Mouse (Mus musculus): ENCODE results near the gene Sp2. TPM values are rescaled to one million over a fixed set of nuclear protein-coding genes. Genes with fewer than 3 reads are reported as not detected.
A peak's percentile ranks its signal among the peaks of the same experiment; 100 is the strongest.

Gene Sp2
- total and polyA plus RNA-seq, 3 experiments, result 1.1 to 21.0 (median 2.8) TPM

GRCm38 (mm10) chr11:97030426-97030825, 47.7 kb upstream of the Sp2 start:
- H3K27ac ChIP-seq (ENCODE audit: insufficient read depth, low read depth), result no peak overlapping the region
- in situ Hi-C loops (cut with MboI; ENCODE audit: low pct_ligation_motif_present, low pct_unique_long_range_greater_than_20kb, low sequenced_read_pairs), result no loop called here

GRCm38 (mm10) chr11:97029686-97030417, 47.1 kb upstream of the Sp2 start, which contains the start of gene Scrn2:
Gene Scrn2 (plus strand): TSS chr11:97029938.
- H3K27me3 ChIP-seq (replicated peaks), result no peaks in the 10 kb centered on the region
- peaks cover 6 to 30% of the 10 kb centered on the region in 2 experiments; a peak in 2 of 4 replicates for H3K4me1 ChIP-seq (ENCODE audit: control insufficient read depth in 1 of 2, insufficient read depth in 2 of 2)
- peaks cover 21 to 42% of the 10 kb centered on the region in 2 experiments for H3K36me3 ChIP-seq (replicated peaks in 1 of 2; ENCODE audit: control insufficient read depth in 1 of 2, insufficient read depth in 1 of 2, low read length in 1 of 2)
- H3K9me3 ChIP-seq (replicated peaks; ENCODE audit: low read length), result no peaks in the 10 kb centered on the region
- DNase-seq (ENCODE audit: extremely low read depth), result peak; percentile 94
- 0 out of 2 replicates have a peak, but pooled peaks cover under 1% of the 10 kb centered on the region for H3K79me2 ChIP-seq (replicated peaks; ENCODE audit: control insufficient read depth, extremely low read depth, insufficient read depth, poor library complexity, severe bottlenecking)
- in situ Hi-C loops (cut with MboI; ENCODE audit: low pct_ligation_motif_present, low pct_unique_long_range_greater_than_20kb, low sequenced_read_pairs), result no loop called here
- peak within 1 kb of the TSS; percentile 60 to 87 (median 66) for H3K4me3 ChIP-seq (replicated peaks in 1 of 3; ENCODE audit: low read depth in 2 of 3, low read length in 2 of 3, poor library complexity in 1 of 3)
- H3K9ac ChIP-seq (ENCODE audit: insufficient read depth, low read depth), result peak within 1 kb of the TSS; percentile 66
- no peak within 1 kb of the TSS for H3K27ac ChIP-seq (ENCODE audit: insufficient read depth, low read depth)
- peak within 1 kb of the TSS; percentile 77 for H3K4me2 ChIP-seq (ENCODE audit: insufficient read depth, low read depth, poor library complexity, severe bottlenecking)
- dilution Hi-C loops (cut with MboI; ENCODE audit: extremely low pct_ligation_motif_present, extremely low pct_unique_long_range_greater_than_20kb, low sequenced_read_pairs), result no loop called here
- TF ChIP-seq IRF4 (IDR thresholded peaks at IDR 0.05; ENCODE audit: low read depth, low read length) (peak; percentile 8; the same call in 1 of the 2 replicates), POLR2AphosphoS2 (IDR thresholded peaks at IDR 0.05; ENCODE audit: low read depth, low read length) (no peak), MYC (IDR thresholded peaks at IDR 0.05; ENCODE audit: low read depth, low read length) (peak; percentile 89), ZNF384 (IDR thresholded peaks at IDR 0.05; ENCODE audit: low read depth, low read length) (no peak), GABPA (IDR thresholded peaks at IDR 0.05; ENCODE audit: insufficient replicate concordance, low read depth, low read length) (no peak), EP300 (IDR thresholded peaks at IDR 0.05; ENCODE audit: low read length) (no peak), BHLHE40 (IDR thresholded peaks at IDR 0.05; ENCODE audit: low read depth, low read length) (0 out of 2 replicates have a peak, but pooled peaks have one; percentile 46), CHD1 (IDR thresholded peaks at IDR 0.05; ENCODE audit: low read depth, low read length) (no peak), SIN3A (IDR thresholded peaks at IDR 0.05; ENCODE audit: low read length) (peak; percentile 82; the same call in 1 of the 2 replicates), SMC3 (IDR thresholded peaks at IDR 0.05; ENCODE audit: low read depth, low read length) (peak; percentile 88), USF2 (conservative IDR thresholded peaks at IDR 0.05; ENCODE audit: low read depth, low read length) (0 out of 2 replicates have a peak, but pooled peaks have one; percentile 13), USF1 (IDR thresholded peaks at IDR 0.05; ENCODE audit: low read depth, low read length) (0 out of 2 replicates have a peak, but pooled peaks have one; percentile 3), PAX5 (IDR thresholded peaks at IDR 0.05; ENCODE audit: low read length) (no peak), ETS1 (conservative IDR thresholded peaks at IDR 0.05; ENCODE audit: low read depth, low read length) (no peak), ZKSCAN1 (IDR thresholded peaks at IDR 0.05; ENCODE audit: borderline replicate concordance, low read depth, low read length) (no peak), MEF2A (IDR thresholded peaks at IDR 0.05; ENCODE audit: borderline replicate concordance, low read depth, low read length) (peak; percentile 44; the same call in 1 of the 2 replicates), TBP (conservative IDR thresholded peaks at IDR 0.05; ENCODE audit: low read depth, low read length) (peak; percentile 60; the same call in 1 of the 2 replicates), POLR2A (IDR thresholded peaks at IDR 0.05; ENCODE audit: low read depth, low read length) (peak; percentile 65), CTCF (conservative IDR thresholded peaks at IDR 0.05 in 1 of 2, IDR thresholded peaks at IDR 0.05 in 1 of 2; ENCODE audit: low read depth in 2 of 2, low read length in 2 of 2) (peak; percentile 57 to 96; a peak in 3 of 4 replicates), CHD2 (IDR thresholded peaks at IDR 0.05; ENCODE audit: low read length) (no peak; the same call in 1 of the 2 replicates), UBTF (IDR thresholded peaks at IDR 0.05; ENCODE audit: low read depth, low read length) (no peak), NELFE (IDR thresholded peaks at IDR 0.05; ENCODE audit: low read depth, low read length) (peak; percentile 43; the same call in 1 of the 2 replicates), TCF12 (IDR thresholded peaks at IDR 0.05; ENCODE audit: low read depth, low read length) (peak; percentile 31; the same call in 1 of the 2 replicates), RAD21 (IDR thresholded peaks at IDR 0.05; ENCODE audit: low read depth, low read length) (peak; percentile 68), ELF1 (IDR thresholded peaks at IDR 0.05; ENCODE audit: low read depth, low read length) (peak; percentile 72; the same call in 1 of the 2 replicates), MAFK (IDR thresholded peaks at IDR 0.05; ENCODE audit: insufficient replicate concordance, low read length) (no peak), MAZ (IDR thresholded peaks at IDR 0.05; ENCODE audit: low read depth, low read length) (peak; percentile 43), E2F4 (IDR thresholded peaks at IDR 0.05; ENCODE audit: insufficient replicate concordance, low read depth, low read length) (no peak; the same call in 1 of the 2 replicates)

More at GRCm38 (mm10) chr11:97030426-97030825, 47.7 kb upstream of the Sp2 start:
- Histone ChIP-seq H3K9ac (ENCODE audit: insufficient read depth, low read depth) (peak overlapping the region; percentile 66), H3K4me2 (ENCODE audit: insufficient read depth, low read depth, poor library complexity, severe bottlenecking) (peak overlapping the region; percentile 77), H3K27me3 (replicated peaks) (no peaks in the 10 kb centered on the region), H3K4me1 (ENCODE audit: control insufficient read depth in 1 of 2, insufficient read depth in 2 of 2) (peaks cover 3 to 24% of the 10 kb centered on the region in 2 experiments; a peak in 2 of 4 replicates), H3K36me3 (replicated peaks in 1 of 2; ENCODE audit: control insufficient read depth in 1 of 2, insufficient read depth in 1 of 2, low read length in 1 of 2) (peaks cover 19 to 44% of the 10 kb centered on the region in 2 experiments), H3K4me3 (replicated peaks in 1 of 3; ENCODE audit: low read depth in 2 of 3, low read length in 2 of 3, poor library complexity in 1 of 3) (peak overlapping the region; percentile 60 to 87 (median 66)), H3K79me2 (replicated peaks; ENCODE audit: control insufficient read depth, extremely low read depth, insufficient read depth, poor library complexity, severe bottlenecking) (no peaks in the 10 kb centered on the region), H3K9me3 (replicated peaks; ENCODE audit: low read length) (no peaks in the 10 kb centered on the region)
- TF ChIP-seq ZKSCAN1 (IDR thresholded peaks at IDR 0.05; ENCODE audit: borderline replicate concordance, low read depth, low read length) (no peak), MAX (IDR thresholded peaks at IDR 0.05; ENCODE audit: low read length) (no peak), MAZ (IDR thresholded peaks at IDR 0.05; ENCODE audit: low read depth, low read length) (no peak), RAD21 (IDR thresholded peaks at IDR 0.05; ENCODE audit: low read depth, low read length) (no peak), RCOR1 (conservative IDR thresholded peaks at IDR 0.05; ENCODE audit: low read depth, low read length) (no peak), ELF1 (IDR thresholded peaks at IDR 0.05; ENCODE audit: low read depth, low read length) (no peak), TBP (conservative IDR thresholded peaks at IDR 0.05; ENCODE audit: low read depth, low read length) (no peak), CHD1 (IDR thresholded peaks at IDR 0.05; ENCODE audit: low read depth, low read length) (no peak)
- DNase-seq (ENCODE audit: extremely low read depth), result no peak
- dilution Hi-C loops (cut with MboI; ENCODE audit: extremely low pct_ligation_motif_present, extremely low pct_unique_long_range_greater_than_20kb, low sequenced_read_pairs), result no loop called here

Data from CH12.LX (cell line).